Mouse (Mus musculus) CH12.LX (cell line): ENCODE results near the gene Efemp2. TPM values are rescaled to one million over a fixed set of nuclear protein-coding genes. Genes with fewer than 3 reads are reported as not detected.
A peak's percentile ranks its signal among the peaks of the same experiment; 100 is the strongest.

ENCODE experiments used
- DNase-seq: peaks from one replicate; pipeline ENCODE4 v3.0.0-alpha.2; 2013; ENCODE audit errors: extremely low read depth
- H3K27ac ChIP-seq: 2 replicates; pipeline ENCODE4 v1.5.1; 2012; ENCODE audit warnings: low read depth, mild to moderate bottlenecking, control low read depth, moderate library complexity; ENCODE audit not compliant: insufficient read depth
- H3K27me3 ChIP-seq: replicated peaks from 2 replicates; pipeline ENCODE3; 2012; ENCODE audit warnings: inconsistent platforms
- H3K36me3 ChIP-seq, 2 experiments: replicated peaks in 1 of 2; 2 replicates each; pipeline versions ENCODE3 to v1.6.1; 2012; ENCODE audit warnings: inconsistent platforms in 1 of 2, low read length in 1 of 2, mild to moderate bottlenecking in 1 of 2, mixed read lengths in 1 of 2, moderate library complexity in 1 of 2; ENCODE audit not compliant: control insufficient read depth in 1 of 2, insufficient read depth in 1 of 2
- H3K4me1 ChIP-seq, 2 experiments: 2 replicates each; pipeline ENCODE4 v1.6.1; 2012; ENCODE audit warnings: inconsistent platforms in 1 of 2, moderate library complexity in 1 of 2; ENCODE audit not compliant: insufficient read depth in 2 of 2, control insufficient read depth in 1 of 2
- H3K4me2 ChIP-seq: 2 replicates; pipeline ENCODE4 v1.6.1; 2012; ENCODE audit warnings: low read depth, mild to moderate bottlenecking, control low read depth; ENCODE audit not compliant: poor library complexity, insufficient read depth, severe bottlenecking
- H3K4me3 ChIP-seq, 3 experiments: fragments of 150-350 bp in 1 of 3; sonication (generic) in 1 of 3; replicated peaks in 1 of 3; 2 replicates each; pipeline versions ENCODE3 to v1.5.1; 2011 to 2012; ENCODE audit warnings: low read depth in 2 of 3, low read length in 2 of 3, mild to moderate bottlenecking in 2 of 3, moderate library complexity in 2 of 3, control low read depth in 1 of 3, improper control_type of control experiment in 1 of 3, inconsistent platforms in 1 of 3, mixed read lengths in 1 of 3; ENCODE audit not compliant: poor library complexity in 1 of 3
- H3K79me2 ChIP-seq: replicated peaks from 2 replicates; pipeline ENCODE4 v1.6.1; 2012; ENCODE audit warnings: mild to moderate bottlenecking, moderate library complexity; ENCODE audit not compliant: control insufficient read depth, poor library complexity, insufficient read depth, severe bottlenecking; ENCODE audit errors: extremely low read depth
- H3K9ac ChIP-seq: 2 replicates; pipeline ENCODE4 v1.6.1; 2012; ENCODE audit warnings: low read depth, mild to moderate bottlenecking, control low read depth, moderate library complexity; ENCODE audit not compliant: insufficient read depth
- H3K9me3 ChIP-seq: replicated peaks from 2 replicates; pipeline ENCODE3; 2012; ENCODE audit warnings: low read length, inconsistent platforms, mixed read lengths
- CTCF ChIP-seq, 2 experiments: IDR thresholded peaks in 1 of 2; conservative IDR thresholded peaks in 1 of 2; 2 replicates each; pipeline ENCODE4 v1.5.1; 2011 to 2012; ENCODE audit warnings: low read depth in 2 of 2, low read length in 2 of 2, improper control_type of control experiment in 1 of 2, inconsistent platforms in 1 of 2, mild to moderate bottlenecking in 1 of 2, moderate library complexity in 1 of 2
- ETS1 ChIP-seq: conservative IDR thresholded peaks from 2 replicates; pipeline ENCODE4 v1.6.1; 2012; ENCODE audit warnings: low read depth, mild to moderate bottlenecking, inconsistent platforms, low read length, improper control_type of control experiment, moderate library complexity
- GABPA ChIP-seq: IDR thresholded peaks from 2 replicates; pipeline ENCODE4 v1.6.1; 2012; ENCODE audit warnings: low read depth, low read length, improper control_type of control experiment, inconsistent platforms; ENCODE audit not compliant: insufficient replicate concordance
- IRF4 ChIP-seq: IDR thresholded peaks from 2 replicates; pipeline ENCODE4 v1.6.1; 2014; ENCODE audit warnings: low read depth, mild to moderate bottlenecking, inconsistent platforms, low read length, improper control_type of control experiment
- JUN ChIP-seq: IDR thresholded peaks from 2 replicates; pipeline ENCODE4 v1.6.1; 2011; ENCODE audit warnings: low read depth, mild to moderate bottlenecking, low read length, improper control_type of control experiment, moderate library complexity; ENCODE audit not compliant: insufficient read depth
- MAFK ChIP-seq: IDR thresholded peaks from 2 replicates; pipeline ENCODE4 v1.6.1; 2011; ENCODE audit warnings: low read length, improper control_type of control experiment; ENCODE audit not compliant: insufficient replicate concordance
- MEF2A ChIP-seq: IDR thresholded peaks from 2 replicates; pipeline ENCODE4 v1.6.1; 2014; ENCODE audit warnings: low read depth, mild to moderate bottlenecking, inconsistent platforms, low read length, improper control_type of control experiment, borderline replicate concordance
- MYC ChIP-seq: IDR thresholded peaks from 2 replicates; pipeline ENCODE4 v1.6.1; 2011; ENCODE audit warnings: low read depth, mild to moderate bottlenecking, improper control_type of control experiment, low read length
- NELFE ChIP-seq: IDR thresholded peaks from 2 replicates; pipeline ENCODE4 v1.6.1; 2011; ENCODE audit warnings: low read depth, low read length, improper control_type of control experiment
- NRF1 ChIP-seq: IDR thresholded peaks from 2 replicates; pipeline ENCODE4 v1.6.1; 2014; ENCODE audit warnings: low read depth, mild to moderate bottlenecking, inconsistent platforms, low read length, improper control_type of control experiment, moderate library complexity
- POLR2AphosphoS2 ChIP-seq: IDR thresholded peaks from 2 replicates; pipeline ENCODE4 v1.6.1; 2011; ENCODE audit warnings: low read depth, low read length, improper control_type of control experiment
- RCOR1 ChIP-seq: conservative IDR thresholded peaks from 2 replicates; pipeline ENCODE4 v1.6.1; 2012; ENCODE audit warnings: low read depth, mild to moderate bottlenecking, inconsistent platforms, low read length, improper control_type of control experiment
- TBP ChIP-seq: conservative IDR thresholded peaks from 2 replicates; pipeline ENCODE4 v1.6.1; 2011; ENCODE audit warnings: low read depth, low read length, improper control_type of control experiment
- UBTF ChIP-seq: IDR thresholded peaks from 2 replicates; pipeline ENCODE4 v1.6.1; 2012; ENCODE audit warnings: low read depth, mild to moderate bottlenecking, inconsistent platforms, low read length, improper control_type of control experiment, moderate library complexity
- ZC3H11A ChIP-seq: IDR thresholded peaks from 2 replicates; pipeline ENCODE4 v1.6.1; 2012; ENCODE audit warnings: low read depth, mild to moderate bottlenecking, inconsistent platforms, low read length, improper control_type of control experiment
- ZKSCAN1 ChIP-seq: IDR thresholded peaks from 2 replicates; pipeline ENCODE4 v1.6.1; 2012; ENCODE audit warnings: low read depth, inconsistent platforms, low read length, improper control_type of control experiment, borderline replicate concordance
- ZMIZ1 ChIP-seq: IDR thresholded peaks from 2 replicates; pipeline ENCODE4 v1.6.1; 2012; ENCODE audit warnings: low read depth, mild to moderate bottlenecking, inconsistent platforms, low read length, improper control_type of control experiment
- dilution Hi-C: fragments of 300-500 bp; cut with MboI; formaldehyde crosslinking; loops from 2 replicates; pipeline ENCODE4 v1.14.3; 2020; ENCODE audit warnings: low sequenced_read_pairs; ENCODE audit not compliant: extremely low pct_unique_long_range_greater_than_20kb, extremely low pct_ligation_motif_present
- in situ Hi-C: fragments of 300-500 bp; cut with MboI; formaldehyde crosslinking; loops from 3 replicates; pipeline ENCODE4 v1.14.3; 2019; ENCODE audit warnings: low sequenced_read_pairs, low pct_ligation_motif_present, low pct_unique_long_range_greater_than_20kb, mixed read lengths
- polyA plus RNA-seq: library from polyadenylated mRNA; unstranded; fragments of >175 nt; gene quantifications from 2 replicates; pipeline ENCODE4 v1.2.1, GENCODE M21; 2012; ENCODE audit warnings: low read depth; ENCODE audit not compliant: insufficient read length
- total RNA-seq, 2 experiments: library from RNA; depleted of rRNA; stranded (reverse); fragments of 300-350 nt in 1 of 2; fragments of >200 nt in 1 of 2; gene quantifications; 2 replicates each; pipeline ENCODE4 v1.2.3; 2012 to 2014

Efemp2 gene
- total and polyA plus RNA-seq, 3 experiments: 0.50 to 0.51 TPM; not detected in 1

DNA sequence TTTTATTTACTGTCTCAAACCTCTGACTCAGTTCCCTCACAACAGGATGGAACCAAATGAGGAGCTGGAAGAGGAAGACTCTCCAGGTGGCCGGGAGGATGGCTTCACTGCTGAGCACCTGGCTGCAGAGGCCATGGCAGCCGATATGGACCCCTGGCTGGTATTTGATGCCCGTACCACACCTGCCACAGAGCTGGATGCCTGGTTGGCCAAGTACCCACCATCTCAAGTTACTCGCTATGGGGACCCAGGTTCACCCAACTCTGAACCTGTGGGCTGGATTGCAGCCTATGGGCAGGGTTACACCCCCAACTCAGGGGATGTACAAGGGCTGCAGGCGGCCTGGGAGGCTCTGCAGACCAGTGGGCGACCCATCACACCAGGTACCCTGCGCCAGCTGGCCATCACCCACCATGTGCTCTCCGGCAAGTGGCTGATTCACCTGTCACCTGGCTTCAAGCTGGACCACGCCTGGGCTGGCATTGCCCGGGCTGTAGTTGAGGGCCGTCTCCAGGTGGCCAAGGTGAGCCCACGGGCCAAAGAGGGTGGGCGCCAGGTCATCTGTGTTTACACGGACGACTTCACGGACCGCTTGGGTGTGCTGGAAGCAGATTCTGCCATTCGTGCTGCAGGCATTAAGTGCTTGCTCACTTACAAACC is 47.7 kb upstream of the Efemp2 start:
- peak overlapping the region; percentile 86 for H3K4me2 ChIP-seq
- 0 out of 2 replicates have a peak, but pooled peaks have one; percentile 5 for TF ChIP-seq MEF2A
- no peak for TF ChIP-seq ZC3H11A
- peak overlapping the region; percentile 75 to 88 (median 85) for H3K4me3 ChIP-seq
- no peaks in the 10 kb centered on the region; the same call in 1 of the 2 replicates for H3K79me2 ChIP-seq
- peaks cover 21 to 44% of the 10 kb centered on the region in 2 experiments for H3K4me1 ChIP-seq
- in situ Hi-C loops (no loop called here), dilution Hi-C loops (no loop called here)
- peak overlapping the region; percentile 83 for H3K9ac ChIP-seq
- peaks cover 28 to 44% of the 10 kb centered on the region in 2 experiments for H3K36me3 ChIP-seq
- DNase-seq: peak; percentile 17
- H3K27ac ChIP-seq: no peak overlapping the region
- H3K27me3 ChIP-seq: no peaks in the 10 kb centered on the region
- no peaks in the 10 kb centered on the region for H3K9me3 ChIP-seq

DNA sequence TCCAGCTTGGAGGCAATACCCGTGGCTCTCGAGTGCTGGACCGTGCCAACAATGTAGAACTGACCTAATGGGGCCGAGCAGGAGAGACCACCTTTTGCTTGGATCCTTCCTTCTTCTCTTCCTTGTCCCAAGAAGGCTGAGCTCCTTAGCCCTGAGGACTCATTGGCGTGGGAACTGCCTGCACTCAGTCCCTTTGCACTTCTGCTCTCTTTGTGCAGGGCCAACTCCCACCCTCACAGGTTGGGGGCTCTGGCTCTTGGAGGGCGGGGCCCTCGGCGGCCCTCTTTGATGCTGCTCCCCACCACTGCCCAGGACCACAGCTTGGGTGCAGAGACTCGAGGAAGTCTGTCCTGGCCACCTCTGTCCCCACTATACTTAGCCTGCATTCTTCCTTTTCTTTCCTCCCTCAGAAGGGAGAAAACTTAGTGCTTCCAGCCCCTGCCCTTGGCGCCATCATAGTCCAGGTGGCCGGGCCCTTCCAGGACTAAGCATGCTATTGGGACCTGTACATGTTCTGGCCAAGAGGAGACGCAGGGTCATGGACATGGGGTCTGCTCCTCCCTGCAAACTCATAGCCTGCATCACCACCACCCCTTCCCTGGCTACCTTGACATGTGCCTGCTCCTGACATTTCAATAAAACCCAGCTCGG is 47.0 kb upstream of the Efemp2 start:
- Histone ChIP-seq H3K36me3 (peaks cover 27 to 37% of the 10 kb centered on the region in 2 experiments), H3K4me1 (peaks cover 21 to 47% of the 10 kb centered on the region in 2 experiments), H3K27me3 (no peaks in the 10 kb centered on the region)
- TF ChIP-seq GABPA: no peak
- TF ChIP-seq ZMIZ1: no peak
- no peak for TF ChIP-seq POLR2AphosphoS2
- TF ChIP-seq ETS1: no peak
- TF ChIP-seq TBP: no peak
- no peak for TF ChIP-seq CTCF (conservative IDR thresholded peaks at IDR 0.05 in 1 of 2, IDR thresholded peaks at IDR 0.05 in 1 of 2; ENCODE audit: low read depth in 2 of 2, low read length in 2 of 2)
- TF ChIP-seq MYC: no peak
- no peak for TF ChIP-seq ZC3H11A
- no peak for TF ChIP-seq ZKSCAN1
- TF ChIP-seq JUN: no peak
- TF ChIP-seq NELFE: no peak
- TF ChIP-seq NRF1: no peak
- TF ChIP-seq UBTF: no peak
- TF ChIP-seq RCOR1: no peak
- TF ChIP-seq IRF4: no peak
- no peak for TF ChIP-seq MAFK
- TF ChIP-seq, all 38 proteins: peak for 0
- dilution Hi-C loops: no loop called here
- Histone ChIP-seq H3K9ac (no peak overlapping the region), H3K9me3 (no peaks in the 10 kb centered on the region), H3K27ac (no peak overlapping the region), H3K79me2 (no peaks in the 10 kb centered on the region; the same call in 1 of the 2 replicates), H3K4me3 (no peak overlapping the region), H3K4me2 (no peak overlapping the region)
- in situ Hi-C loops: no loop called here
- no peak for DNase-seq
